In genomic region chr4:129771672-129772521, GRCm38 (mm10) we compare ENCODE assay signal across 8 mouse cellular contexts. TPM values are rescaled to one million over a fixed set of nuclear protein-coding genes. Genes with fewer than 3 reads are reported as not detected.
DNase-seq lines count a peak whose midpoint lies in the region; ATAC-seq lines count a peak whose summit lies in the region.
"Had no signal": no experiment of that assay in that cellular context is flagged by ENCODE, and none has a peak within 500 bp of the region (broad histone marks: within the 10 kb centered on the region; RNA-seq: fewer than 3 reads in every experiment).

No protein-coding gene starts in this region.

- H3K4me2 ChIP-seq in embryonic facial prominence, embryonic 15.5 days (replicated peaks), result peak overlapping the region; percentile 43
- peak overlapping the region; percentile 28 for H3K4me2 ChIP-seq in liver, embryonic 13.5 days

- peak; percentile 62 for DNase-seq in CD4-positive, CD25-positive, alpha-beta regulatory T cell, adult 2 months (ENCODE audit: low read depth, low spot score)
- peak; percentile 17 for DNase-seq in MN1 (ENCODE audit: low spot score)
- DNase-seq in hindlimb bud, embryonic 11.5 days (ENCODE audit: extremely low spot score, low read depth, low spot score), result peak; percentile 73
- no peak for DNase-seq in liver, embryonic 13.5 days
- DNase-seq in skeletal muscle tissue, adult 2 months (ENCODE audit: low read depth, low spot score), result peak; percentile 34
- DNase-seq in adrenal gland, postnatal 4 days (ENCODE audit: low spot score in 2 of 2), result no peak

- peak overlapping the region; percentile 18; the same call in 1 of the 2 replicates for H3K9ac ChIP-seq in embryonic facial prominence, embryonic 15.5 days
- H3K9ac ChIP-seq in liver, embryonic 13.5 days, result no peak overlapping the region

- H3K27ac ChIP-seq in embryonic facial prominence, embryonic 15.5 days (replicated peaks), result peak overlapping the region; percentile 53; the same call in 1 of the 2 replicates
- no peak overlapping the region for H3K27ac ChIP-seq in liver, embryonic 13.5 days

- H3K9me3 ChIP-seq in embryonic facial prominence, embryonic 15.5 days (replicated peaks), result no peaks in the 10 kb centered on the region
- H3K9me3 ChIP-seq in liver, embryonic 13.5 days (replicated peaks), result no peaks in the 10 kb centered on the region
- H3K9me3 ChIP-seq: megakaryocyte, embryonic 14.5 days had no signal

- ATAC-seq in embryonic facial prominence, embryonic 15.5 days (ENCODE audit: insufficient number of reproducible peaks, low FRiP score, low TSS enrichment, low read depth), result peak; percentile 74
- ATAC-seq in liver, embryonic 13.5 days (ENCODE audit: low read depth), result no peak

- H3K4me3 ChIP-seq in embryonic facial prominence, embryonic 15.5 days (replicated peaks), result peak overlapping the region; percentile 15; the same call in 1 of the 2 replicates
- no peak overlapping the region for H3K4me3 ChIP-seq in liver, embryonic 13.5 days (replicated peaks)
- H3K4me3 ChIP-seq: megakaryocyte, embryonic 14.5 days had no signal

- H3K36me3 ChIP-seq in embryonic facial prominence, embryonic 15.5 days, result no peaks in the 10 kb centered on the region
- no peaks in the 10 kb centered on the region for H3K36me3 ChIP-seq in liver, embryonic 13.5 days

- H3K27me3 ChIP-seq in embryonic facial prominence, embryonic 15.5 days, result no peaks in the 10 kb centered on the region
- peaks cover 22% of the 10 kb centered on the region for H3K27me3 ChIP-seq in liver, embryonic 13.5 days

- 4% methylated on average over 21 of the region's 21 CpGs for WGBS in embryonic facial prominence, embryonic 15.5 days
- WGBS in liver, embryonic 13.5 days (ENCODE audit: insufficient replicate concordance), result 10% methylated on average over 21 of the region's 21 CpGs

- peaks cover 24% of the 10 kb centered on the region for H3K4me1 ChIP-seq in embryonic facial prominence, embryonic 15.5 days
- peaks cover 14% of the 10 kb centered on the region for H3K4me1 ChIP-seq in liver, embryonic 13.5 days (replicated peaks)

RNA-seq across cellular contexts. Expression of gene Khdrbs1, which starts 29.8 kb away (rescaled TPM):
- 98.8 and 99.1 TPM in 2 replicates for polyA plus RNA-seq in embryonic facial prominence, embryonic 15.5 days (2015; fragmentation: Nextera tagmentation; extraction: Ambion mirVana)
- 37.6 and 41.5 TPM in 2 replicates for polyA plus RNA-seq in liver, embryonic 13.5 days (2015; fragmentation: Nextera tagmentation; extraction: Ambion mirVana)
- total RNA-seq in adrenal gland, postnatal 4 days (2021), result 100 to 1,000 TPM; 122 to 138 TPM

RNA-seq across cellular contexts. Expression of gene Ptp4a2, which starts 39.1 kb away (rescaled TPM):
- 316 and 324 TPM in 2 replicates for polyA plus RNA-seq in embryonic facial prominence, embryonic 15.5 days (2015; fragmentation: Nextera tagmentation; extraction: Ambion mirVana)
- 236 and 269 TPM in 2 replicates for polyA plus RNA-seq in liver, embryonic 13.5 days (2015; fragmentation: Nextera tagmentation; extraction: Ambion mirVana)
- 100 to 1,000 TPM; 282 to 309 TPM for total RNA-seq in adrenal gland, postnatal 4 days (2021)

Comparison
In these comparisons a context has a peak if more than half of its experiments do, and no peak if none do; other contexts are left out.
1. DNase-seq: peak in CD4-positive, CD25-positive, alpha-beta regulatory T cell, adult 2 months (single experiment), MN1 (single experiment), hindlimb bud, embryonic 11.5 days (single experiment) and skeletal muscle tissue, adult 2 months (single experiment); none in liver, embryonic 13.5 days (single experiment) and adrenal gland, postnatal 4 days (0 of 2).